Mouse (Mus musculus): Measurements from ENCODE around the gene Rfc4.

- TF ChIP-seq EP300 (IDR thresholded peaks at IDR 0.05) (no peak), CTCF (IDR thresholded peaks at IDR 0.05) (no peak)
These were observed 12.1 kb downstream of the Rfc4 start for GRCm38 (mm10) chr16:23115486-23115885.

Data from lung, postnatal 0 days (tissue).